Mouse (Mus musculus): ENCODE measurements around the gene Vwc2l. TPM values are rescaled to one million over a fixed set of nuclear protein-coding genes. Genes with fewer than 3 reads are reported as not detected.

Vwc2l gene
- polyA plus RNA-seq, 1 experiment = 3.4 TPM

- H3K27ac ChIP-seq (ENCODE audit: insufficient read depth, low read length) = no peak overlapping the region
- H3K4me3 ChIP-seq (ENCODE audit: insufficient read depth, low read length) = no peak overlapping the region
- no peaks in the 10 kb centered on the region for H3K4me1 ChIP-seq (ENCODE audit: control insufficient read depth, insufficient read depth, low read length)
- no peak for TF ChIP-seq POLR2A (IDR thresholded peaks at IDR 0.05; ENCODE audit: extremely low read depth, insufficient read depth, low read length)
- no peak for TF ChIP-seq CTCF (IDR thresholded peaks at IDR 0.05; ENCODE audit: extremely low read depth, insufficient read depth, low read length)
Observed at GRCm38 (mm10) chr1:70881269-70881668, 155.8 kb downstream of the Vwc2l start.

- H3K27ac ChIP-seq (ENCODE audit: insufficient read depth, low read length) = no peak overlapping the region
- no peaks in the 10 kb centered on the region for H3K4me1 ChIP-seq (ENCODE audit: control insufficient read depth, insufficient read depth, low read length)
- no peak overlapping the region for H3K4me3 ChIP-seq (ENCODE audit: insufficient read depth, low read length)
- TF ChIP-seq CTCF (IDR thresholded peaks at IDR 0.05; ENCODE audit: extremely low read depth, insufficient read depth, low read length) = no peak
- no peak for TF ChIP-seq POLR2A (IDR thresholded peaks at IDR 0.05; ENCODE audit: extremely low read depth, insufficient read depth, low read length)
Observed at GRCm38 (mm10) chr1:70884156-70884555, 158.6 kb downstream of the Vwc2l start.

GRCm38 (mm10) chr1:70902311-70902710 lies 176.8 kb downstream of the Vwc2l start:
- Histone ChIP-seq H3K4me3 (ENCODE audit: insufficient read depth, low read length) (no peak overlapping the region), H3K27ac (ENCODE audit: insufficient read depth, low read length) (no peak overlapping the region), H3K4me1 (ENCODE audit: control insufficient read depth, insufficient read depth, low read length) (no peaks in the 10 kb centered on the region)
- TF ChIP-seq POLR2A (IDR thresholded peaks at IDR 0.05; ENCODE audit: extremely low read depth, insufficient read depth, low read length) (no peak), CTCF (IDR thresholded peaks at IDR 0.05; ENCODE audit: extremely low read depth, insufficient read depth, low read length) (no peak)

- no peak overlapping the region for H3K4me3 ChIP-seq (ENCODE audit: insufficient read depth, low read length)
- H3K4me1 ChIP-seq (ENCODE audit: control insufficient read depth, insufficient read depth, low read length) = no peaks in the 10 kb centered on the region
- no peak for TF ChIP-seq POLR2A (IDR thresholded peaks at IDR 0.05; ENCODE audit: extremely low read depth, insufficient read depth, low read length)
- TF ChIP-seq CTCF (IDR thresholded peaks at IDR 0.05; ENCODE audit: extremely low read depth, insufficient read depth, low read length) = no peak
- no peak overlapping the region for H3K27ac ChIP-seq (ENCODE audit: insufficient read depth, low read length)
Observed at GRCm38 (mm10) chr1:70907366-70907765, 181.9 kb downstream of the Vwc2l start.

- Histone ChIP-seq H3K27ac (ENCODE audit: insufficient read depth, low read length) (no peak overlapping the region), H3K4me1 (ENCODE audit: control insufficient read depth, insufficient read depth, low read length) (no peaks in the 10 kb centered on the region), H3K4me3 (ENCODE audit: insufficient read depth, low read length) (no peak overlapping the region)
- TF ChIP-seq CTCF (IDR thresholded peaks at IDR 0.05; ENCODE audit: extremely low read depth, insufficient read depth, low read length) = no peak
- no peak for TF ChIP-seq POLR2A (IDR thresholded peaks at IDR 0.05; ENCODE audit: extremely low read depth, insufficient read depth, low read length)
Observed at GRCm38 (mm10) chr1:70911235-70911634, 185.7 kb downstream of the Vwc2l start.

GRCm38 (mm10) chr1:70913071-70913470 lies 187.6 kb downstream of the Vwc2l start:
- no peaks in the 10 kb centered on the region for H3K4me1 ChIP-seq (ENCODE audit: control insufficient read depth, insufficient read depth, low read length)
- H3K27ac ChIP-seq (ENCODE audit: insufficient read depth, low read length) = no peak overlapping the region
- TF ChIP-seq CTCF (IDR thresholded peaks at IDR 0.05; ENCODE audit: extremely low read depth, insufficient read depth, low read length) (no peak), POLR2A (IDR thresholded peaks at IDR 0.05; ENCODE audit: extremely low read depth, insufficient read depth, low read length) (no peak)
- H3K4me3 ChIP-seq (ENCODE audit: insufficient read depth, low read length) = no peak overlapping the region

GRCm38 (mm10) chr1:70918173-70919036 lies 192.9 kb downstream of the Vwc2l start:
- Histone ChIP-seq H3K4me1 (ENCODE audit: control insufficient read depth, insufficient read depth, low read length) (no peaks in the 10 kb centered on the region), H3K27ac (ENCODE audit: insufficient read depth, low read length) (no peak overlapping the region)

GRCm38 (mm10) chr1:70933016-70933415 lies 207.5 kb downstream of the Vwc2l start:
- TF ChIP-seq POLR2A (IDR thresholded peaks at IDR 0.05; ENCODE audit: extremely low read depth, insufficient read depth, low read length) (no peak), CTCF (IDR thresholded peaks at IDR 0.05; ENCODE audit: extremely low read depth, insufficient read depth, low read length) (no peak)
- no peak overlapping the region for H3K4me3 ChIP-seq (ENCODE audit: insufficient read depth, low read length)
- no peaks in the 10 kb centered on the region for H3K4me1 ChIP-seq (ENCODE audit: control insufficient read depth, insufficient read depth, low read length)
- H3K27ac ChIP-seq (ENCODE audit: insufficient read depth, low read length) = no peak overlapping the region

More at GRCm38 (mm10) chr1:70918173-70919036, 192.9 kb downstream of the Vwc2l start:
- TF ChIP-seq CTCF (IDR thresholded peaks at IDR 0.05; ENCODE audit: extremely low read depth, insufficient read depth, low read length) (no peak), POLR2A (IDR thresholded peaks at IDR 0.05; ENCODE audit: extremely low read depth, insufficient read depth, low read length) (no peak)
- no peak overlapping the region for H3K4me3 ChIP-seq (ENCODE audit: insufficient read depth, low read length)
